8 mouse cellular contexts compared by ENCODE assay signal in genomic region chr13:49172971-49173596, GRCm38 (mm10). TPM values are rescaled to one million over a fixed set of nuclear protein-coding genes. Genes with fewer than 3 reads are reported as not detected.
DNase-seq lines count a peak whose midpoint lies in the region; ATAC-seq lines count a peak whose summit lies in the region.

No protein-coding gene starts in this region.

- ATAC-seq in intestine, embryonic 15.5 days = peak; percentile 69

- no peak overlapping the region for H3K4me3 ChIP-seq in intestine, embryonic 15.5 days (replicated peaks)
- no peak overlapping the region for H3K4me3 ChIP-seq in midbrain, embryonic 10.5 days

- no peaks in the 10 kb centered on the region for H3K36me3 ChIP-seq in intestine, embryonic 15.5 days
- no peaks in the 10 kb centered on the region for H3K36me3 ChIP-seq in midbrain, embryonic 10.5 days

- H3K27ac ChIP-seq in intestine, embryonic 15.5 days = no peak overlapping the region
- H3K27ac ChIP-seq in midbrain, embryonic 10.5 days (replicated peaks) = no peak overlapping the region

- H3K4me1 ChIP-seq in intestine, embryonic 15.5 days (replicated peaks) = no peaks in the 10 kb centered on the region
- peaks cover 7% of the 10 kb centered on the region for H3K4me1 ChIP-seq in midbrain, embryonic 10.5 days

- H3K9ac ChIP-seq in intestine, embryonic 15.5 days = no peak overlapping the region

- intact Hi-C loops in gastrocnemius, postnatal 36 days (cut with DNase I) = loop anchor here (2.0 to 10.0 kb wide), 2 partner anchors 114 to 508 kb away; partner anchors contain the start of gene Barx1
- intact Hi-C loops in left cerebral cortex, postnatal 36 days (cut with DNase I) = loop anchor here (5.0 kb wide), 2 partner anchors 116 to 516 kb away; no protein-coding TSS in a partner anchor

- no peaks in the 10 kb centered on the region for H3K9me3 ChIP-seq in intestine, embryonic 15.5 days
- no peaks in the 10 kb centered on the region for H3K9me3 ChIP-seq in midbrain, embryonic 10.5 days (replicated peaks)

- no peaks in the 10 kb centered on the region for H3K27me3 ChIP-seq in intestine, embryonic 15.5 days (replicated peaks)
- peaks cover 10% of the 10 kb centered on the region; the same call in 1 of the 2 replicates for H3K27me3 ChIP-seq in midbrain, embryonic 10.5 days (ENCODE audit: low read depth, poor library complexity, severe bottlenecking)

- no peak overlapping the region for H3K4me2 ChIP-seq in intestine, embryonic 15.5 days (replicated peaks)

- DNase-seq in adrenal gland, adult 2 months = peak; percentile 90
- peak; percentile 91 for DNase-seq in embryo, embryonic 11 days
- peak; percentile 86 to 87 for DNase-seq in gastrocnemius, postnatal 36 days
- peak; percentile 84 to 87 for DNase-seq in left cerebral cortex, postnatal 36 days (ENCODE audit: low spot score in 2 of 2)
- DNase-seq in midbrain, embryonic 10.5 days (ENCODE audit: low spot score) = peak; percentile 90
- peak; percentile 74 to 79 for DNase-seq in right cerebral cortex, postnatal 36 days (ENCODE audit: low spot score in 2 of 2)
- peak; percentile 81 to 93 for DNase-seq in urinary bladder, postnatal 4 days (ENCODE audit: low spot score in 2 of 2)

- 7% methylated on average over 12 of the region's 12 CpGs for WGBS in intestine, embryonic 15.5 days
- WGBS in midbrain, embryonic 10.5 days = 6% methylated on average over 12 of the region's 12 CpGs

RNA-seq across cellular contexts. Expression of gene Ninj1, which starts 14.2 kb away (rescaled TPM):
- total RNA-seq in adrenal gland, adult 2 months (2021) = 10 to 100 TPM; 64.9 to 66.3 TPM
- polyA plus RNA-seq in adrenal gland, adult 2 months (2012; rRNA removed) = 184 and 303 TPM in 2 replicates
- 10 to 100 TPM; 15.1 to 15.7 TPM for total RNA-seq in gastrocnemius, postnatal 36 days (2021)
- 54.8 and 62.1 TPM in 2 replicates for polyA plus RNA-seq in intestine, embryonic 15.5 days (2015; fragmentation: Nextera tagmentation; extraction: Ambion mirVana)
- total RNA-seq in left cerebral cortex, postnatal 36 days (2021) = 10 to 100 TPM; 18.6 to 23.9 TPM
- polyA plus RNA-seq in midbrain, embryonic 10.5 days (2016; fragmentation: Nextera tagmentation; extraction: Ambion mirVana) = 23.1 and 24.3 TPM in 2 replicates

RNA-seq across cellular contexts. Expression of gene Wnk2, which starts 25.3 kb away (rescaled TPM):
- total RNA-seq in adrenal gland, adult 2 months (2021) = 1 to 10 TPM; 2.5 to 3.2 TPM
- 4.2 and 4.5 TPM in 2 replicates for polyA plus RNA-seq in adrenal gland, adult 2 months (2012; rRNA removed)
- total RNA-seq in gastrocnemius, postnatal 36 days (2021) = 10 to 100 TPM; 58.9 to 71.9 TPM
- 3.1 and 4.1 TPM in 2 replicates for polyA plus RNA-seq in intestine, embryonic 15.5 days (2015; fragmentation: Nextera tagmentation; extraction: Ambion mirVana)
- 100 to 1,000 TPM; 116 to 137 TPM for total RNA-seq in left cerebral cortex, postnatal 36 days (2021)
- 4.3 and 6.9 TPM in 2 replicates for polyA plus RNA-seq in midbrain, embryonic 10.5 days (2016; fragmentation: Nextera tagmentation; extraction: Ambion mirVana)

RNA-seq across cellular contexts. Expression of gene Card19, which starts 42.8 kb away (rescaled TPM):
- 10 to 100 TPM; 69.7 to 78.1 TPM for total RNA-seq in adrenal gland, adult 2 months (2021)
- polyA plus RNA-seq in adrenal gland, adult 2 months (2012; rRNA removed) = 250 and 286 TPM in 2 replicates
- total RNA-seq in gastrocnemius, postnatal 36 days (2021) = 100 to 1,000 TPM in 1 of 2 experiments, 10 to 100 TPM in 1; 88.7 to 103 TPM
- 52.6 and 54.8 TPM in 2 replicates for polyA plus RNA-seq in intestine, embryonic 15.5 days (2015; fragmentation: Nextera tagmentation; extraction: Ambion mirVana)
- total RNA-seq in left cerebral cortex, postnatal 36 days (2021) = 10 to 100 TPM; 12.2 to 13.2 TPM
- polyA plus RNA-seq in midbrain, embryonic 10.5 days (2016; fragmentation: Nextera tagmentation; extraction: Ambion mirVana) = 23.1 and 23.3 TPM in 2 replicates

Comparison
In these comparisons a context has a peak if more than half of its experiments do, and no peak if none do; other contexts are left out.
1. RNA of gene Wnk2, which starts 25.3 kb away (total RNA-seq): 116 to 137 TPM in left cerebral cortex, postnatal 36 days and 58.9 to 71.9 TPM in gastrocnemius, postnatal 36 days; 2.5 to 3.2 TPM in adrenal gland, adult 2 months; every median in the first group is over 10 times any median in the second.
2. RNA of gene Card19, which starts 42.8 kb away (total RNA-seq): 88.7 to 103 TPM in gastrocnemius, postnatal 36 days and 69.7 to 78.1 TPM in adrenal gland, adult 2 months; 12.2 to 13.2 TPM in left cerebral cortex, postnatal 36 days; every median in the first group is over 4 times any median in the second.
3. Peak in every context shown above with its lines, with median percentiles within 50 percentile points of each other: DNase-seq.